Mouse (Mus musculus): ENCODE results near the gene Lrwd1. TPM values are rescaled to one million over a fixed set of nuclear protein-coding genes. Genes with fewer than 3 reads are reported as not detected.
"Not testable (repeated sequence)": the region's sequence is repeated elsewhere in the genome, so short reads cannot be mapped to it uniquely, and the experiment has no call there.

Lrwd1 gene
- polyA plus RNA-seq, 1 experiment from 2014 or later, result 27.2 TPM

GRCm38 (mm10) chr5:136169626-136170511 is 34.0 kb upstream of the Lrwd1 start:
- WGBS, result 12% methylated on average over 15 of the region's 15 CpGs
- ATAC-seq (ENCODE audit: insufficient read depth, low FRiP score, low read depth), result no peak; the same call in 1 of the 2 replicates
- peak overlapping the region; percentile 44 for H3K9ac ChIP-seq
- H3K4me1 ChIP-seq, result peaks cover 22% of the 10 kb centered on the region
- peak overlapping the region; percentile 95 for H3K4me2 ChIP-seq
- peak overlapping the region; percentile 59 for H3K4me3 ChIP-seq (replicated peaks)
- no peak overlapping the region for H3K27ac ChIP-seq
- H3K9me3 ChIP-seq, result no peaks in the 10 kb centered on the region
- H3K36me3 ChIP-seq, result no peaks in the 10 kb centered on the region
- H3K27me3 ChIP-seq (replicated peaks), result no peaks in the 10 kb centered on the region

GRCm38 (mm10) chr5:136168071-136168470 is 32.2 kb upstream of the Lrwd1 start:
- no peak overlapping the region for H3K4me3 ChIP-seq (replicated peaks)
- no peaks in the 10 kb centered on the region for H3K27me3 ChIP-seq (replicated peaks)
- H3K9ac ChIP-seq, result no peak overlapping the region
- no peak overlapping the region for H3K4me2 ChIP-seq
- H3K9me3 ChIP-seq, result no peaks in the 10 kb centered on the region
- H3K4me1 ChIP-seq, result peaks cover 14% of the 10 kb centered on the region
- no peaks in the 10 kb centered on the region for H3K36me3 ChIP-seq
- 93% methylated on average over 3 of the region's 3 CpGs for WGBS
- no peak overlapping the region for H3K27ac ChIP-seq
- no peak for ATAC-seq (ENCODE audit: insufficient read depth, low FRiP score, low read depth)

- Histone ChIP-seq H3K4me3 (replicated peaks) (no peak overlapping the region), H3K9ac (no peak overlapping the region), H3K27me3 (replicated peaks) (no peaks in the 10 kb centered on the region), H3K4me1 (peaks cover 14% of the 10 kb centered on the region), H3K27ac (no peak overlapping the region), H3K36me3 (no peaks in the 10 kb centered on the region), H3K9me3 (no peaks in the 10 kb centered on the region), H3K4me2 (no peak overlapping the region)
- WGBS, result 92% methylated on average over 4 of the region's 4 CpGs
- ATAC-seq (ENCODE audit: insufficient read depth, low FRiP score, low read depth), result no peak
Observed at GRCm38 (mm10) chr5:136167296-136167695, 31.4 kb upstream of the Lrwd1 start.

DNA sequence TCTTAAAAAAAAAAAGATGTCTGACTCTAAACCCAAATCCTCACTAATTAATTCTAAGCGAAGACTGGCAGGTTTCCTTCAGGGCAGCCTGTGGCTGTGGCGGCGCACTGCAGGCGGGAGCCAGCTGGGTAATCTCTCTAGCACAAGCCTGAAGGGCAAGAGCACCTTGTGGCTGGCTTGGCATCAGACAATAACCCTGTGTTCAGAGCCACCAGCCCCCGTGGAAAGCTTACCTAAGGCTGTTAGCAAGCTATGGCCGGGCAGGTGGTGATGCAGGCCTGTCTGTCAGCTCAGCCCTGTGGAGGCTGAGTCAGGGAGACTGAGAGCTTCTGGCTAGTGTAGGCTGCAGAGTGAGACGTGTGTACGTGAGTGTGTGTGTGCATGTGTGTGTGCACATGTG is 29.4 kb upstream of the Lrwd1 start:
- Histone ChIP-seq H3K9me3 (no peaks in the 10 kb centered on the region), H3K4me1 (peaks cover 4% of the 10 kb centered on the region; the same call in 1 of the 2 replicates), H3K4me3 (replicated peaks) (no peak overlapping the region), H3K36me3 (no peaks in the 10 kb centered on the region), H3K27ac (no peak overlapping the region), H3K9ac (no peak overlapping the region), H3K27me3 (replicated peaks) (no peaks in the 10 kb centered on the region), H3K4me2 (no peak overlapping the region)
- WGBS, result 82% methylated on average over 8 of the region's 8 CpGs
- no peak for ATAC-seq (ENCODE audit: insufficient read depth, low FRiP score, low read depth)

DNA sequence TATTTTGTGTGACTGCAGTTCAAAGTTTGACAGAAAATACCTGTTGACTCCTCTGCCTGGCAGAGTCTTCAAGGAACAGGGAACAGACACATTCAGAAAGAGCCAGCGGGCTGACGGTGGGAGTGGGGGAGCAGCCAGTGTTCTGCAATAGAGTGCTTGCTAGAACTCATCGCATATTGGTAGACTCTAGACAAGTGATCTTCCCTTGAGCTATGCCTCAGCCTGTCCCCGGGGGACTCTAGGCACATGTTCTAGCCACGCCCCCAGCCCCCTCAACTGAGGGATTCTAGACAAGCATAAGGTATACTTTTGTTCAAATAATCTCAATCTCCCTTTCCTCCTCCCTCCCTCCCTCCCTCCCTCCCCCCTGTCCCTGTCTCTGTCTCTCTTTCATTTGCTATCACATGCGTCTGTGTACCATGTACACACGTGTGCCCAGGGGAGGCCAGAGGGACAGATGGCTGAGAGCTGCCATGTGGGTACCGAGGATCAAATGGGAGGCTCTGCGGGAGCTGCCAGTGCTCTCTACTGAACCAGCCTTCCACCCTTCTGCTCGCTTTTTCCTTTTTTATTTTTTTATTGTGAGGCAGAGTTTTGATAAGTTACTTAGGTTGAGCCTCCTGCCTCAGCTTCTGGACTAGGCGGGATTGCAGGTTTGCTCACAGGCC is 28.1 kb upstream of the Lrwd1 start:
- Histone ChIP-seq H3K36me3 (no peaks in the 10 kb centered on the region), H3K27me3 (replicated peaks) (no peaks in the 10 kb centered on the region), H3K4me2 (no peak overlapping the region), H3K9ac (no peak overlapping the region), H3K4me3 (replicated peaks) (no peak overlapping the region), H3K27ac (no peak overlapping the region), H3K9me3 (no peaks in the 10 kb centered on the region), H3K4me1 (no peaks in the 10 kb centered on the region)
- WGBS, result 82% methylated on average over 11 of the region's 11 CpGs
- no peak for ATAC-seq (ENCODE audit: insufficient read depth, low FRiP score, low read depth)

- H3K9me3 ChIP-seq; H3K9ac ChIP-seq; H3K4me1 ChIP-seq; H3K27me3 ChIP-seq (replicated peaks); H3K27ac ChIP-seq; H3K4me2 ChIP-seq; ATAC-seq (ENCODE audit: insufficient read depth, low FRiP score, low read depth); H3K4me3 ChIP-seq (replicated peaks); H3K36me3 ChIP-seq: not testable (repeated sequence)
- WGBS, result 86% methylated on average over 11 of the region's 12 CpGs
Observed at GRCm38 (mm10) chr5:136160084-136160483, 24.2 kb upstream of the Lrwd1 start.

GRCm38 (mm10) chr5:136155399-136155798 is 19.5 kb upstream of the Lrwd1 start:
- Histone ChIP-seq H3K9me3 (no peaks in the 10 kb centered on the region), H3K4me3 (replicated peaks) (no peak overlapping the region), H3K4me1 (no peaks in the 10 kb centered on the region), H3K9ac (no peak overlapping the region), H3K4me2 (no peak overlapping the region), H3K27me3 (replicated peaks) (no peaks in the 10 kb centered on the region), H3K27ac (no peak overlapping the region), H3K36me3 (no peaks in the 10 kb centered on the region)
- 78% methylated on average over 5 of the region's 5 CpGs for WGBS
- ATAC-seq (ENCODE audit: insufficient read depth, low FRiP score, low read depth), result no peak

- Histone ChIP-seq H3K4me3 (replicated peaks) (no peak overlapping the region), H3K27me3 (replicated peaks) (no peaks in the 10 kb centered on the region), H3K36me3 (no peaks in the 10 kb centered on the region), H3K4me1 (no peaks in the 10 kb centered on the region), H3K9ac (no peak overlapping the region), H3K27ac (no peak overlapping the region), H3K9me3 (no peaks in the 10 kb centered on the region), H3K4me2 (no peak overlapping the region)
- WGBS, result 71% methylated on average over 8 of the region's 8 CpGs
- no peak for ATAC-seq (ENCODE audit: insufficient read depth, low FRiP score, low read depth)
Observed at GRCm38 (mm10) chr5:136152365-136152764, 16.5 kb upstream of the Lrwd1 start.

DNA sequence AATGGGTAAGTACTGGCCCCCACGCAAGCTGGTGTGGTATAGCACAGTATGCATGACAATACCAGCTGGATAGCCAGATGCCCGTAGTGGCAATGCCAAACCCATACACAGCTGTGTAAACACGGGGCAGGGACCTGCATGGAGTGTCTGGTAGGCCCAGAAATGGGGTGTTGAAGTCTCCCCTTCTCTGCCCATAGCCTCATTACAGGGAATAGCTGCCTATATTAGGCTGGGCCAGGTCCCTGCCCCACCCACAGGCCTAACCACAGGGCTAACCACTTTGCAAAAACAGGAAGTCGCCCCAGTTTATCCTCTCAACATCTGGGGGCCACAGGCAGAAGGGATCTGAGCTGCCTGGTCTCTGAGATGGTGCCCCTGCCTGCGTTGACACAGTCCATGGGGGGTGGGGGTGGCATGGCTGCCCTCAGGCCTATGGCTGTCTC is 13.3 kb upstream of the Lrwd1 start:
- not testable (repeated sequence) for H3K4me3 ChIP-seq (replicated peaks); H3K27ac ChIP-seq; H3K9ac ChIP-seq; H3K36me3 ChIP-seq; H3K4me1 ChIP-seq; H3K4me2 ChIP-seq; H3K9me3 ChIP-seq; H3K27me3 ChIP-seq (replicated peaks); ATAC-seq (ENCODE audit: insufficient read depth, low FRiP score, low read depth)
- WGBS, result 55% methylated on average over 5 of the region's 5 CpGs

DNA sequence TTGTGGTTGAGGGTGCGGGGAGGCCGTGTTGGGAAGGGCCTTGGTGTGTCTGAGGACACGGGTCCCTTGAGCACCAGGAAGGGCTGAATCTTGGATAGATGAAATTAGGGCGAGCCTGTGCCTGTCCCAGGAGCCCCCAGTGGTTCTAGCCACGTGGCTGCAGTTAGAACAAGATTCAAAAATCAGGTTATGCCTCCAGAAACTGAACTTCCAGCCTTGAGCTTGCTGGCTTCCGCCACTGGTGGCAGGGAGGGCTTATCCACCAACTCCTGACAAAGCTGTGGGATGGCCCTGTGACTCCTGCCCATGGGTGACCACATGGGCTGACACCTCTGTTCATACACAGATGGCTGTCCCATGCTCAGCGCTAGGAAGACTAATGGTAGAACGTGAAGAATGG is 11.8 kb upstream of the Lrwd1 start:
- Histone ChIP-seq H3K27ac (no peak overlapping the region), H3K4me3 (replicated peaks) (no peak overlapping the region), H3K4me1 (no peaks in the 10 kb centered on the region), H3K36me3 (no peaks in the 10 kb centered on the region), H3K4me2 (no peak overlapping the region), H3K9me3 (no peaks in the 10 kb centered on the region), H3K9ac (no peak overlapping the region), H3K27me3 (replicated peaks) (no peaks in the 10 kb centered on the region)
- ATAC-seq (ENCODE audit: insufficient read depth, low FRiP score, low read depth), result no peak
- 69% methylated on average over 8 of the region's 8 CpGs for WGBS

DNA sequence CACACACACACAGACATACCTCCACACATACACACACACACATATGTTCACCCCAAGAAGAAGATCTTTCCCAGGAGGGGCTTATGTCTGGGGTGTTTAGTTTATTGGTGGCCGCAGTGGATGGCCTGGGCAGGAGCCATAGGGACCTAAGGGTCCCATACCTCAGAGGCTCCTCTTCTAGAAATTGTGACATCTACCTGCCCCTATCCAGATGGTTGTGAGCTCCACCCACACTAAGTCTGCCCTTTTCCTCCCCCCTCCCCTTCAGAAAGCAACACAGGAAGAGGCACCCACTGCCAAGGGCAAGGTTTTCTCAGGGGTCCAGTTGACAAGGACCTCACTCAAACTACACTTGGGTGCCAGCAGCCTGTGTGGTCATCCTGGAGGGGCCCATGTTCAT is 11.1 kb upstream of the Lrwd1 start:
- ATAC-seq (ENCODE audit: insufficient read depth, low FRiP score, low read depth), result no peak
- WGBS, result 89% methylated on average over 1 of the region's 1 CpGs
- no peaks in the 10 kb centered on the region for H3K4me1 ChIP-seq

More for the DNA sequence above, 11.1 kb upstream of the Lrwd1 start:
- H3K36me3 ChIP-seq, result no peaks in the 10 kb centered on the region; the same call in 1 of the 2 replicates
- no peaks in the 10 kb centered on the region for H3K27me3 ChIP-seq (replicated peaks)
- H3K9ac ChIP-seq, result no peak overlapping the region
- no peak overlapping the region for H3K4me3 ChIP-seq (replicated peaks)
- no peak overlapping the region for H3K4me2 ChIP-seq
- no peak overlapping the region for H3K27ac ChIP-seq
- no peaks in the 10 kb centered on the region for H3K9me3 ChIP-seq

All from stomach, embryonic 15.5 days (tissue).